Mouse (Mus musculus): ENCODE data around the gene Hist1h3c. TPM values are rescaled to one million over a fixed set of nuclear protein-coding genes. Genes with fewer than 3 reads are reported as not detected.
"Not testable (repeated sequence)": the region's sequence is repeated elsewhere in the genome, so short reads cannot be mapped to it uniquely, and the experiment has no call there.

Hist1h3c gene
- polyA plus RNA-seq, 1 experiment from 2014 or later = 10.8 TPM

DNA sequence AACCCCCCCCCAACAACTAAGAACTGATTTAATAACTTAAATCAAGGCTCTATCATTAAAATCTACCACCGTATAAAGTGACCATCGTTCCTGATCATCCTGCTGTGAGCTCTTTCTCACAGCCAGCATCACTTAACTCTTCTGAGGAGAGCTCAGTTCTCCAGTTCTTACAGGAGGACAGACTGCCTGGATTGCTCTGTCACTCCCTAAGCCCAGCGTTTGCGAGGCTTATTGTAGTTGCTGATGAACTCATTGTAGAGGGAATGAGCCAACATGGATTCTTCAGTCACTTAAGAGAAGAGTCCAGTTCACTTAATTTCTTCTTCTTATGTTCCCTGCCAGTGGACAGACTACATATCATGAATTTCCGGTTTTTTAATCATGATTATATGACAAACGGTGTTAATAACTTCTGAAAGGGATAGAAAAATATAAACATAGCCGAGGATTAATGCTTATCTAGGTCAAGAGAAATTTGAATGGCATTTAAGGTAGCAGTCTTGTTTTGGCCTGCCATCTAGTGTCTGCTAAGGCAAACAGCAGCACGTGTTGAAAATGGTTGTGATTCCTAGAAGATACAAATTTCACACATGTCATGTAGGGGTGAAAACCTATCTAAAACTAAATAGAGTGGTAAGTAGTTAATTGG is 13.1 kb downstream of the Hist1h3c start:
- Histone ChIP-seq H3K4me2 (no peak overlapping the region), H3K27ac (no peak overlapping the region), H3K4me1 (no peaks in the 10 kb centered on the region), H3K9me3 (replicated peaks) (no peaks in the 10 kb centered on the region), H3K9ac (no peak overlapping the region), H3K27me3 (no peaks in the 10 kb centered on the region), H3K36me3 (ENCODE audit: poor library complexity, severe bottlenecking) (no peaks in the 10 kb centered on the region), H3K4me3 (no peak overlapping the region)
- 26% methylated on average over 8 of the region's 8 CpGs for WGBS
- 0 out of 2 replicates have a peak, but pooled peaks have one; percentile 51 for ATAC-seq

GRCm38 (mm10) chr13:23730479-23730878 is 14.9 kb downstream of the Hist1h3c start:
- no peak overlapping the region for H3K9ac ChIP-seq
- H3K4me2 ChIP-seq = no peak overlapping the region
- H3K36me3 ChIP-seq (ENCODE audit: poor library complexity, severe bottlenecking) = no peaks in the 10 kb centered on the region
- WGBS = 62% methylated on average over 8 of the region's 8 CpGs
- no peak for ATAC-seq
- no peaks in the 10 kb centered on the region for H3K4me1 ChIP-seq
- no peaks in the 10 kb centered on the region for H3K9me3 ChIP-seq (replicated peaks)
- H3K27ac ChIP-seq = no peak overlapping the region
- H3K27me3 ChIP-seq = no peaks in the 10 kb centered on the region
- no peak overlapping the region for H3K4me3 ChIP-seq

DNA sequence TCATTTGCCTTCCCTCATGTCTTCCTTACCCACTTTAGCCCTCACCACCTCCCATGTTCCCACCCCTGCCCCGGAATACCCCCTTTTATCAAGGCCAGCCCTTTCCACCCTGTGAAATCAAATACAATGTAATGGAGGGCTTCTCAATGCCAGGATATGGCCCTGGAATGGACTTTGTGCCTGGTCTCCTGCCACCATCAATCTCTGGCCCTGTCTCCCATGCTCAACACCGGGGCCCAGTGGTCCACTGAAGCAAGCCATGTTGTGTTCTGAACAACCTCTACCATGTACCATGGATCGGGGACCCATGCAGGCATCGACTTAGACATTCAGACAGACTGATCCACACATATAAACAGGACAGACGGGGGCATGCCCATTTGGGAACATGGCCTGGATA is 15.7 kb downstream of the Hist1h3c start:
- 94% methylated on average over 5 of the region's 5 CpGs for WGBS
- Histone ChIP-seq H3K4me2 (no peak overlapping the region), H3K9ac (no peak overlapping the region), H3K36me3 (ENCODE audit: poor library complexity, severe bottlenecking) (no peaks in the 10 kb centered on the region), H3K27ac (no peak overlapping the region), H3K4me3 (no peak overlapping the region), H3K4me1 (no peaks in the 10 kb centered on the region), H3K9me3 (replicated peaks) (no peaks in the 10 kb centered on the region), H3K27me3 (no peaks in the 10 kb centered on the region)
- ATAC-seq = no peak

GRCm38 (mm10) chr13:23729192-23729525 is 16.2 kb downstream of the Hist1h3c start:
- Histone ChIP-seq H3K4me3 (no peak overlapping the region), H3K4me1 (no peaks in the 10 kb centered on the region), H3K27me3 (no peaks in the 10 kb centered on the region), H3K9me3 (replicated peaks) (no peaks in the 10 kb centered on the region), H3K4me2 (no peak overlapping the region), H3K36me3 (ENCODE audit: poor library complexity, severe bottlenecking) (no peaks in the 10 kb centered on the region), H3K9ac (no peak overlapping the region), H3K27ac (no peak overlapping the region)
- no peak for ATAC-seq
- WGBS = 93% methylated on average over 9 of the region's 9 CpGs

- Histone ChIP-seq H3K4me1 (no peaks in the 10 kb centered on the region), H3K4me3 (no peak overlapping the region), H3K4me2 (no peak overlapping the region), H3K27ac (no peak overlapping the region), H3K9ac (no peak overlapping the region), H3K9me3 (replicated peaks) (no peaks in the 10 kb centered on the region), H3K36me3 (ENCODE audit: poor library complexity, severe bottlenecking) (no peaks in the 10 kb centered on the region), H3K27me3 (no peaks in the 10 kb centered on the region)
- 89% methylated on average over 18 of the region's 18 CpGs for WGBS
- ATAC-seq = no peak
These were observed 16.8 kb downstream of the Hist1h3c start for GRCm38 (mm10) chr13:23728472-23729191.

DNA sequence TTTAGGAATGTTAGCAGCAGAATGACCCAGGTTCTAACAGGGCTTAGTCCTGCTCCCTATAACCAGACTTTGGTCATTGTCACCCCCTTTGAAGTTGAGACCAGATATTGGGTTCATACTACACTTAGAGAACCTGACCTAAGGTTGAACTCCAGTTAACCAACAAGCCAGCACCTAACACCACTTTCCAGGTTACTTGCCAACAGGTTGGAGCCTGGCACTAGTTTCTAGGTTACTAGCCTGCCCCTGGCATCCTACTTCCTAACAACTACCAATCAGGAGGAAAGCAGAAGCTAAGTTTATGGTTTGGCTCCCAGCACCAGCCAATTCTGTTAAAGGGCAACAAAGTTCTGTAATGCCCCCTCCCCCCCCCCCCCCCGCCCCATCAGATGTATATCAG is 20.2 kb downstream of the Hist1h3c start:
- no peak overlapping the region for H3K4me3 ChIP-seq
- H3K4me1 ChIP-seq = no peaks in the 10 kb centered on the region
- 38% methylated on average over 1 of the region's 1 CpGs for WGBS
- H3K27me3 ChIP-seq = no peaks in the 10 kb centered on the region
- no peak overlapping the region for H3K4me2 ChIP-seq
- no peak overlapping the region for H3K27ac ChIP-seq
- no peaks in the 10 kb centered on the region for H3K36me3 ChIP-seq (ENCODE audit: poor library complexity, severe bottlenecking)
- no peak overlapping the region for H3K9ac ChIP-seq
- no peak for ATAC-seq
- H3K9me3 ChIP-seq (replicated peaks) = no peaks in the 10 kb centered on the region

DNA sequence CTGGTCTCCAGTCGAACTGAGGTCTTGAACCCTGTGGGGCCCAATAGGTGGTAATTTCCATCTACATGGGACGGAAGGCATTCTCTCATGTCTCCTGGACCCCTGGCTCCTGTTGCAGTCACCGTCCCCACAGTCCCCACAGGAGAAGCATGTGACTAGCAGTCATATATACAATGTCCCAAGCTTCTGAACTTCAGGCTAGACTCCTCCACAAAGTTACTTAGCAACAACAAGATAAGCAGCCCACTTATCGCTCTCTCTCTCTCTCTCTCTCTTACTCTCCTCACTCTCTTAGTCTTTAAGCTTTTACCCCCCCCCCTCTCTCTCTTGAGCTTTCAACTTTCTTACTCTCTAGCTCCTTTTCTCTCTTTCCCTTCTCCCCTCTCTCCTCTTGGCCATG is 21.2 kb downstream of the Hist1h3c start:
- Histone ChIP-seq H3K9me3 (replicated peaks) (no peaks in the 10 kb centered on the region), H3K27ac (no peak overlapping the region), H3K4me3 (no peak overlapping the region), H3K4me2 (no peak overlapping the region), H3K4me1 (no peaks in the 10 kb centered on the region), H3K36me3 (ENCODE audit: poor library complexity, severe bottlenecking) (no peaks in the 10 kb centered on the region), H3K27me3 (no peaks in the 10 kb centered on the region), H3K9ac (no peak overlapping the region)
- no peak for ATAC-seq
- 90% methylated on average over 4 of the region's 4 CpGs for WGBS

GRCm38 (mm10) chr13:23717593-23718245 is 27.7 kb downstream of the Hist1h3c start:
- not testable (repeated sequence) for H3K27ac ChIP-seq; H3K27me3 ChIP-seq; ATAC-seq; H3K36me3 ChIP-seq (ENCODE audit: poor library complexity, severe bottlenecking); H3K9ac ChIP-seq; H3K4me1 ChIP-seq; H3K4me3 ChIP-seq; H3K4me2 ChIP-seq; H3K9me3 ChIP-seq (replicated peaks)
- 13% methylated on average over 2 of the region's 2 CpGs for WGBS

GRCm38 (mm10) chr13:23717176-23717575 is 28.2 kb downstream of the Hist1h3c start:
- Histone ChIP-seq H3K36me3 (ENCODE audit: poor library complexity, severe bottlenecking) (no peaks in the 10 kb centered on the region), H3K9ac (no peak overlapping the region), H3K4me2 (no peak overlapping the region), H3K4me1 (no peaks in the 10 kb centered on the region), H3K27ac (no peak overlapping the region), H3K27me3 (no peaks in the 10 kb centered on the region), H3K9me3 (replicated peaks) (no peaks in the 10 kb centered on the region), H3K4me3 (no peak overlapping the region)
- WGBS = 66% methylated on average over 11 of the region's 11 CpGs
- ATAC-seq = no peak

DNA sequence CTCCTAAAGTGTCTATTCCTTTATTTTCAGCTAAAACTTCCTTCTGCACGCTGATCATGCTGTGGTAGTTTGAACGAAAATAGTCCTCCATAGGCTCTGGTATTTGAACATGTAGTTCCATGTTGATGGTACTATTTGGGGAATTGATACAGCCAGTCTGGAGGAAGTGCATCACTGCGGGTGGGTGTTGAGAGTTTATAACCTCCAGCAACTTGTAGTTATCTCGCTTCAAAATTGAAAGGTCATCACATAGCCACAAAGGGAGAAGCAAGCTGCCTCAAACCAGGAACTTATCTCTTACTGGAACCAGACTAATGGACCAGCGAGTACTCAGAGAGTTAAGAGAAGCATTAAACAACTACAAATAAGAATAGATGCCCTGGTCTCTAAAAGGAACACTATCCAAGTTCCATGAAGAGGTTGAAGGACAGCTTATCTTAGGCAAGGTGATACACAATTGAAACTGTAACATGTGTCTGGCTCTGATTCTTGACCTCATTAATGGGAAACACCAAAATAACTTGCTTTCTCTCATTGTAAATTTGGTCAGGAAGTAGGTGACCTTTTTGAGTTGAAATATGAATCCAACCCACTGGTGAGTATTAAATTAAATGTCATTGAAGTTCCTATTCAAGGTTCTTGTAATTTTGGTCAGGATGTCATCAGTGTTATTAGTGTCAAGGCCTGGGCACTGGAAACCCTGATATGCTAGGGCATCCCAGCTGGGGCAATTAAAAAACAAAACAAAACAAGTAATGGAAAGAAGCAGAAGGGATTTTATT is 28.9 kb downstream of the Hist1h3c start:
- no peaks in the 10 kb centered on the region for H3K9me3 ChIP-seq (replicated peaks)
- no peak for ATAC-seq
- no peak overlapping the region for H3K9ac ChIP-seq
- no peaks in the 10 kb centered on the region for H3K36me3 ChIP-seq (ENCODE audit: poor library complexity, severe bottlenecking)
- WGBS = 83% methylated on average over 5 of the region's 5 CpGs
- no peaks in the 10 kb centered on the region for H3K4me1 ChIP-seq
- no peaks in the 10 kb centered on the region for H3K27me3 ChIP-seq
- no peak overlapping the region for H3K27ac ChIP-seq
- no peak overlapping the region for H3K4me2 ChIP-seq
- H3K4me3 ChIP-seq = no peak overlapping the region

DNA sequence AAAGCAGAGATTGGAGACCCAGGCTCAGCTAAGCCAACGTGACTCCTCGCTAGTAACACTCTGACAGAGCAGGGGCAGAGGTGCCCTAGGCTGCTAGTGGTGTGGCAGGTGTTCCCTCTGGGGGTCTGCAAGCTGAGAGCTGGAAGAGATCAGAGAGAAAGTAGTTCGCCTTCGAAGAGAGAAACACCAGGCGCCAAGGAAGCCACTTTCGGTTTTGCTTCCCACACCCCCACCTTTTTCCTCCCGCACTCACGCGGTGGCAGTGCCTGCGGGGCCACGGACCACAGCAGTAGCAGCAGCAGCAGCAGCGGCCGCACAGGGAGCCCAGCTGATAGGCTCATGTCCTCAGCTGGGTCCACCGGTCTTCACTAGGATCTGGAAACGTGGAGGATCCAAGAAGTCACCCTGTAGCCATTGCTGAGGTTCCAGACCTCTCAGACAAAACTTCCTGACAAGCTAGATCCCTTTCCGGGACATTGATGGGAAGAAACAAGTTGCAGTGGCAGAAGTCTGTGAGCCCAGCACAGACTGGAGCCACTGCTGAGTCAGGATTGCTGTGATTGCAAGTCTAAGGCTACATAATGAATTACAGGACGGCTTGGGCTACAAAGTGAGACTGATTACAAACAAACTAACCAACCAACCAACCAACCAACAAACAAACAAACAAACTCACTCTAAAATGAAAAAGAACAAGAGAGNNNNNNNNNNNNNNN is 34.9 kb downstream of the Hist1h3c start, which contains the start of gene Hfe:
Gene Hfe (minus strand): TSS at position 481 of the 716 bp plus-strand sequence.
- 0 out of 2 replicates have a peak, but pooled peaks have one; percentile 27 for ATAC-seq
- Histone ChIP-seq H3K9ac (peak within 1 kb of the TSS; percentile 37), H3K9me3 (replicated peaks) (no peaks in the 10 kb centered on the region), H3K27me3 (no peaks in the 10 kb centered on the region), H3K4me3 (peak within 1 kb of the TSS; percentile 30), H3K4me2 (peak within 1 kb of the TSS; percentile 57), H3K36me3 (ENCODE audit: poor library complexity, severe bottlenecking) (no peaks in the 10 kb centered on the region), H3K27ac (no peak within 1 kb of the TSS), H3K4me1 (peaks cover 13% of the 10 kb centered on the region)
- 7% methylated on average over 17 of the region's 17 CpGs for WGBS
